Comparison of ENCODE assay signal across 26 mouse cellular contexts in genomic region chrX:101288432-101288831, GRCm38 (mm10). TPM values are rescaled to one million over a fixed set of nuclear protein-coding genes. Genes with fewer than 3 reads are reported as not detected.
DNase-seq lines count a peak whose midpoint lies in the region; ATAC-seq and TF ChIP-seq lines count a peak whose summit lies in the region.
"Had no signal": no experiment of that assay in that cellular context is flagged by ENCODE, and none has a peak within 500 bp of the region (broad histone marks: within the 10 kb centered on the region; RNA-seq: fewer than 3 reads in every experiment).

No protein-coding gene starts in this region.

- TF ChIP-seq CTCF in MEL (IDR thresholded peaks at IDR 0.05 in 2 of 3, conservative IDR thresholded peaks at IDR 0.05 in 1 of 3; ENCODE audit: control insufficient read depth in 1 of 3, insufficient read depth in 1 of 3, low read depth in 2 of 3, low read length in 3 of 3, poor library complexity in 1 of 3, severe bottlenecking in 1 of 3): no peak

- DNase-seq in MEL (ENCODE audit: low read depth, low spot score): no peak
- no peak for DNase-seq in liver, embryonic 11.5 days (ENCODE audit: low spot score)
- DNase-seq in cerebellum, postnatal 14 days: no peak
- no peak for DNase-seq in layer of hippocampus, adult 18-20 months (ENCODE audit: low spot score in 2 of 2)
- DNase-seq: adrenal gland, adult 8-10 months; adrenal gland, postnatal 36 days; cerebellum, adult 11-12 months; cerebellum, adult 9-10 months; gastrocnemius, postnatal 25 days; heart, postnatal 14 days had no signal

- 84% methylated on average over 6 of the region's 6 CpGs for WGBS in liver, embryonic 11.5 days
- 56% methylated on average over 6 of the region's 6 CpGs for WGBS in liver, embryonic 15.5 days (ENCODE audit: insufficient replicate concordance)

- no peaks in the 10 kb centered on the region for H3K9me3 ChIP-seq in MEL (replicated peaks; ENCODE audit: insufficient read depth, low read length)
- H3K9me3 ChIP-seq in liver, embryonic 11.5 days (ENCODE audit: control insufficient read depth, low read length): no peaks in the 10 kb centered on the region
- no peaks in the 10 kb centered on the region for H3K9me3 ChIP-seq in liver, embryonic 15.5 days (replicated peaks)
- H3K9me3 ChIP-seq: embryonic facial prominence, embryonic 10.5 days; forebrain, embryonic 12.5 days; heart, embryonic 15.5 days; hindbrain, embryonic 10.5 days had no signal

- H3K4me3 ChIP-seq in MEL (ENCODE audit: control insufficient read depth in 1 of 2, insufficient read depth in 1 of 2, low read depth in 2 of 2, low read length in 2 of 2): no peak overlapping the region
- no peak overlapping the region for H3K4me3 ChIP-seq in liver, embryonic 11.5 days (ENCODE audit: low read depth, low read length)
- H3K4me3 ChIP-seq in liver, embryonic 15.5 days (replicated peaks): no peak overlapping the region
- H3K4me3 ChIP-seq: embryonic facial prominence, embryonic 10.5 days; forebrain, embryonic 12.5 days; heart, embryonic 15.5 days; hindbrain, embryonic 10.5 days had no signal

- 0 out of 2 replicates have a peak, but pooled peaks have one; percentile 32 for ATAC-seq in erythroblast, adult 5-6 weeks (replicated peaks; ENCODE audit: low FRiP score, poor library complexity, severe bottlenecking)
- ATAC-seq in liver, embryonic 11.5 days (replicated peaks; ENCODE audit: low FRiP score): no peak
- peak; percentile 53 for ATAC-seq in liver, embryonic 15.5 days (ENCODE audit: insufficient read depth)
- no peak for ATAC-seq in frontal cortex, adult (ENCODE audit: low TSS enrichment)
- ATAC-seq: forebrain, embryonic 16.5 days had no signal

- H3K79me2 ChIP-seq in MEL (ENCODE audit: control insufficient read depth, insufficient read depth, low read length, poor library complexity): no peaks in the 10 kb centered on the region

- no peak for TF ChIP-seq EP300 in MEL (IDR thresholded peaks at IDR 0.05; ENCODE audit: low read depth in 1 of 2, low read length in 2 of 2)

- no peaks in the 10 kb centered on the region for H3K27me3 ChIP-seq in MEL (ENCODE audit: control insufficient read depth in 1 of 2, insufficient read depth in 2 of 2, low read length in 2 of 2)
- no peaks in the 10 kb centered on the region; the same call in none of the 2 replicates for H3K27me3 ChIP-seq in liver, embryonic 11.5 days (replicated peaks; ENCODE audit: control insufficient read depth, insufficient read depth, low read length)
- H3K27me3 ChIP-seq in liver, embryonic 15.5 days: no peaks in the 10 kb centered on the region
- H3K27me3 ChIP-seq: CH12.LX; heart, embryonic 15.5 days had no signal

- H3K27ac ChIP-seq in MEL (ENCODE audit: control insufficient read depth, low read depth, low read length): peak overlapping the region; percentile 86
- H3K27ac ChIP-seq in liver, embryonic 11.5 days (ENCODE audit: low read depth, low read length): peak overlapping the region; percentile 84
- peak overlapping the region; percentile 95 for H3K27ac ChIP-seq in liver, embryonic 15.5 days (replicated peaks)
- H3K27ac ChIP-seq: embryonic facial prominence, embryonic 10.5 days; forebrain, embryonic 12.5 days; heart, embryonic 15.5 days; hindbrain, embryonic 10.5 days; hindbrain, embryonic 14.5 days had no signal

- peak overlapping the region; percentile 13 for H3K4me2 ChIP-seq in liver, embryonic 11.5 days
- H3K4me2 ChIP-seq in liver, embryonic 15.5 days: peak overlapping the region; percentile 61
- H3K4me2 ChIP-seq: forebrain, embryonic 12.5 days; heart, embryonic 15.5 days; hindbrain, embryonic 14.5 days had no signal

- H3K36me3 ChIP-seq in MEL (ENCODE audit: control insufficient read depth in 1 of 2, insufficient read depth in 2 of 2, low read length in 2 of 2): peaks cover 15 to 36% of the 10 kb centered on the region in 2 experiments
- peaks cover 30% of the 10 kb centered on the region for H3K36me3 ChIP-seq in liver, embryonic 11.5 days (ENCODE audit: control insufficient read depth, insufficient read depth, low read length)
- H3K36me3 ChIP-seq in liver, embryonic 15.5 days (replicated peaks): peaks cover 88% of the 10 kb centered on the region

- TF ChIP-seq RAD21 in MEL (IDR thresholded peaks at IDR 0.05; ENCODE audit: low read depth, low read length): no peak

- TF ChIP-seq POLR2A in MEL (IDR thresholded peaks at IDR 0.05; ENCODE audit: control insufficient read depth in 1 of 2, insufficient read depth in 1 of 2, low read depth in 1 of 2, low read length in 2 of 2, poor library complexity in 1 of 2): no peak

- peaks cover 23 to 30% of the 10 kb centered on the region in 2 experiments for H3K4me1 ChIP-seq in MEL (ENCODE audit: control insufficient read depth in 1 of 2, insufficient read depth in 2 of 2, low read length in 2 of 2)
- peaks cover 8% of the 10 kb centered on the region; the same call in 1 of the 2 replicates for H3K4me1 ChIP-seq in liver, embryonic 11.5 days (replicated peaks; ENCODE audit: control insufficient read depth, insufficient read depth, low read length)
- peaks cover 50% of the 10 kb centered on the region for H3K4me1 ChIP-seq in liver, embryonic 15.5 days (replicated peaks)
- H3K4me1 ChIP-seq: embryonic facial prominence, embryonic 10.5 days; forebrain, embryonic 12.5 days; heart, embryonic 15.5 days; hindbrain, embryonic 10.5 days had no signal

- H3K9ac ChIP-seq in MEL (ENCODE audit: control insufficient read depth, low read depth, low read length, poor library complexity, severe bottlenecking): no peak overlapping the region
- H3K9ac ChIP-seq in liver, embryonic 11.5 days (ENCODE audit: low read depth, low read length): peak overlapping the region; percentile 25; the same call in 1 of the 2 replicates
- peak overlapping the region; percentile 42; the same call in 1 of the 2 replicates for H3K9ac ChIP-seq in liver, embryonic 15.5 days
- H3K9ac ChIP-seq: forebrain, embryonic 12.5 days; heart, embryonic 15.5 days; hindbrain, embryonic 14.5 days had no signal

TF ChIP-seq in MEL, 35 proteins besides CTCF, POLR2A, EP300 and RAD21:
- TF ChIP-seq GATA1 (IDR thresholded peaks at IDR 0.05; ENCODE audit: low read depth, low read length): no peak

RNA-seq across cellular contexts. Expression of gene Nlgn3, which starts 10.5 kb away (rescaled TPM):
- total RNA-seq in MEL (2012; rRNA removed): 0.03 and 0.04 TPM in 2 replicates
- polyA plus RNA-seq in MEL (2012; ENCODE audit: insufficient read depth in 1 of 2, insufficient read length in 2 of 2, low read depth in 1 of 2, low replicate concordance in 2 of 2, missing spikeins in 1 of 2): under 1 TPM in 1 of 2 experiments, not detected in 1; 0.15 TPM
- total RNA-seq in erythroblast, adult 5-6 weeks (2015; ENCODE audit: low replicate concordance): 0.84 and 0.96 TPM in 2 replicates
- total RNA-seq in erythroblast, adult 5-6 weeks (2017; ENCODE audit: low replicate concordance): 0.77 and 2.6 TPM in 2 replicates
- polyA plus RNA-seq in liver, embryonic 11.5 days (2014; fragmentation: Nextera tagmentation; extraction: Ambion mirVana): 0.51 and 0.59 TPM in 2 replicates
- polyA plus RNA-seq in liver, embryonic 15.5 days (2015; fragmentation: Nextera tagmentation; extraction: Ambion mirVana): 0.06 and 0.08 TPM in 2 replicates
- 100 to 1,000 TPM; 168 to 183 TPM for total RNA-seq in layer of hippocampus, adult 18-20 months (2021)
- total RNA-seq: granulocyte monocyte progenitor cell, adult 5-6 weeks had no signal

RNA-seq across cellular contexts. Expression of gene Med12, which starts 14.6 kb away (rescaled TPM):
- total RNA-seq in MEL (2012; rRNA removed): 20.9 and 23.1 TPM in 2 replicates
- polyA plus RNA-seq in MEL (2012; ENCODE audit: insufficient read depth in 1 of 2, insufficient read length in 2 of 2, low read depth in 1 of 2, low replicate concordance in 2 of 2, missing spikeins in 1 of 2): 10 to 100 TPM in 1 of 2 experiments, not detected in 1; 68.0 TPM
- total RNA-seq in erythroblast, adult 5-6 weeks (2015; ENCODE audit: low replicate concordance): 250 and 275 TPM in 2 replicates
- total RNA-seq in erythroblast, adult 5-6 weeks (2017; ENCODE audit: low replicate concordance): 140 and 157 TPM in 2 replicates
- polyA plus RNA-seq in liver, embryonic 11.5 days (2014; fragmentation: Nextera tagmentation; extraction: Ambion mirVana): 36.5 and 41.1 TPM in 2 replicates
- polyA plus RNA-seq in liver, embryonic 15.5 days (2015; fragmentation: Nextera tagmentation; extraction: Ambion mirVana): 21.4 and 23.1 TPM in 2 replicates
- 10 to 100 TPM; 21.6 to 27.6 TPM for total RNA-seq in layer of hippocampus, adult 18-20 months (2021)

RNA-seq across cellular contexts. Expression of gene Gm20489, which starts 19.6 kb away (rescaled TPM):
- total RNA-seq in MEL (2012; rRNA removed): not detected in 2 replicates
- polyA plus RNA-seq in MEL (2012; ENCODE audit: insufficient read depth in 1 of 2, insufficient read length in 2 of 2, low read depth in 1 of 2, low replicate concordance in 2 of 2, missing spikeins in 1 of 2): not detected
- not detected in 2 replicates for total RNA-seq in erythroblast, adult 5-6 weeks (2015; ENCODE audit: low replicate concordance)
- total RNA-seq in erythroblast, adult 5-6 weeks (2017; ENCODE audit: low replicate concordance): not detected in 2 replicates
- polyA plus RNA-seq in liver, embryonic 11.5 days (2014; fragmentation: Nextera tagmentation; extraction: Ambion mirVana): not detected in 2 replicates
- polyA plus RNA-seq in liver, embryonic 15.5 days (2015; fragmentation: Nextera tagmentation; extraction: Ambion mirVana): not detected in 2 replicates
- total RNA-seq in layer of hippocampus, adult 18-20 months (2021): not detected
- total RNA-seq: adrenal gland, postnatal 36 days; CH12.LX; gastrocnemius, adult 18-20 months; gastrocnemius, postnatal 25 days; granulocyte monocyte progenitor cell, adult 5-6 weeks; heart, adult 8-10 months; heart, postnatal 14 days had no signal
- polyA plus RNA-seq: brain, embryonic 14.5 days; embryonic facial prominence, embryonic 10.5 days; embryonic facial prominence, embryonic 14.5 days; forebrain, embryonic 12.5 days; forebrain, embryonic 16.5 days; heart, embryonic 15.5 days; hindbrain, embryonic 10.5 days; hindbrain, embryonic 14.5 days; intestine, embryonic 16.5 days had no signal

RNA-seq across cellular contexts. Expression of gene Il2rg, which starts 20.4 kb away (rescaled TPM):
- total RNA-seq in MEL (2012; rRNA removed): 1.6 and 1.9 TPM in 2 replicates
- polyA plus RNA-seq in MEL (2012; ENCODE audit: insufficient read depth in 1 of 2, insufficient read length in 2 of 2, low read depth in 1 of 2, low replicate concordance in 2 of 2, missing spikeins in 1 of 2): 1 to 10 TPM in 1 of 2 experiments, not detected in 1; 3.5 TPM
- total RNA-seq in erythroblast, adult 5-6 weeks (2015; ENCODE audit: low replicate concordance): 11.5 and 17.3 TPM in 2 replicates
- 15.1 and 37.6 TPM in 2 replicates for total RNA-seq in erythroblast, adult 5-6 weeks (2017; ENCODE audit: low replicate concordance)
- 16.9 and 19.8 TPM in 2 replicates for polyA plus RNA-seq in liver, embryonic 11.5 days (2014; fragmentation: Nextera tagmentation; extraction: Ambion mirVana)
- 9.4 and 9.6 TPM in 2 replicates for polyA plus RNA-seq in liver, embryonic 15.5 days (2015; fragmentation: Nextera tagmentation; extraction: Ambion mirVana)
- under 1 TPM; 0.74 to 0.79 TPM for total RNA-seq in layer of hippocampus, adult 18-20 months (2021)

RNA-seq across cellular contexts. Expression of gene Gm614, which starts 24.6 kb away (rescaled TPM):
- total RNA-seq in MEL (2012; rRNA removed): not detected in 2 replicates
- not detected for polyA plus RNA-seq in MEL (2012; ENCODE audit: insufficient read depth in 1 of 2, insufficient read length in 2 of 2, low read depth in 1 of 2, low replicate concordance in 2 of 2, missing spikeins in 1 of 2)
- total RNA-seq in erythroblast, adult 5-6 weeks (2015; ENCODE audit: low replicate concordance): not detected in 2 replicates
- total RNA-seq in erythroblast, adult 5-6 weeks (2017; ENCODE audit: low replicate concordance): not detected in 2 replicates
- polyA plus RNA-seq in liver, embryonic 11.5 days (2014; fragmentation: Nextera tagmentation; extraction: Ambion mirVana): not detected in 2 replicates
- polyA plus RNA-seq in liver, embryonic 15.5 days (2015; fragmentation: Nextera tagmentation; extraction: Ambion mirVana): not detected in 2 replicates
- not detected for total RNA-seq in layer of hippocampus, adult 18-20 months (2021)
- total RNA-seq: adrenal gland, adult 8-10 months; adrenal gland, postnatal 36 days; gastrocnemius, adult 18-20 months; gastrocnemius, postnatal 25 days; granulocyte monocyte progenitor cell, adult 5-6 weeks; heart, adult 8-10 months had no signal
- polyA plus RNA-seq: brain, embryonic 14.5 days; embryonic facial prominence, embryonic 10.5 days; embryonic facial prominence, embryonic 14.5 days; forebrain, embryonic 12.5 days; forebrain, embryonic 16.5 days; heart, embryonic 15.5 days; hindbrain, embryonic 10.5 days; hindbrain, embryonic 14.5 days; intestine, embryonic 16.5 days had no signal

Comparison
In these comparisons a context has a peak if more than half of its experiments do, and no peak if none do; other contexts are left out.
1. ATAC-seq: peak in erythroblast, adult 5-6 weeks (single experiment) and liver, embryonic 15.5 days (single experiment); none in liver, embryonic 11.5 days (single experiment) and frontal cortex, adult (single experiment).
2. RNA of gene Nlgn3, which starts 10.5 kb away (total RNA-seq): 168 to 183 TPM in layer of hippocampus, adult 18-20 months; 0.77 to 2.6 TPM in erythroblast, adult 5-6 weeks and 0.03 to 0.04 TPM in MEL; every median in the first group is over 10 times any median in the second.
3. Peak in every context shown above with its lines, with median percentiles within 50 percentile points of each other: H3K27ac ChIP-seq.